Mouse (Mus musculus) ovary, postnatal 36 days (tissue): ENCODE data around the gene P2rx2.
A peak's percentile ranks its signal among the peaks of the same experiment; 100 is the strongest.

Source experiments
- DNase-seq: peaks from one replicate; pipeline ENCODE4 v3.0.0; 2022; ENCODE audit warnings: low spot score, mixed read lengths

The P2rx2 gene

GRCm38 (mm10) chr5:110342648-110343284 is at the start of gene P2rx2:
TSS of gene P2rx2 (minus strand) at chr5:110343212.
- peak; percentile 53 for DNase-seq

- DNase-seq = no peak
Measured at GRCm38 (mm10) chr5:110392727-110393126, 49.7 kb upstream of the P2rx2 start.

DNA sequence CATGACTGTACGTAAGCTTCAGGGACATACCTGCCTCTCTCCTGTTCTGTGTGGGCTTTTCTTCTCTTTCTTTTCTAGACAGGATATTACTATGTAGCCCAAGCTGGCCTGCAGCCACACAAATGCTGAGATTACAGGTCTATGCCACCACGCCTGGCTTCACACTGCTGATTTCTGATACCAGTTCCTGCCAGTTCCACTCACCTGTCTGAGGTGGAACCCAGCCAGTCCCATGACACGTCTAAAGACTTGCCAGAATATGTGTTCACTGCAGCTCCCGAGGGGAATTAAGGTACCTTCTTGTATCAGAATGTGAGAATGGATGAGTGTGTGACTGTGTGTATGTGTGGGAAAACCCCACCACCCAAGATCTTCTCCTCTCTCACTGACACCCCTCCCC is 47.6 kb upstream of the P2rx2 start:
- DNase-seq = no peak

- no peak for DNase-seq
Measured at GRCm38 (mm10) chr5:110387332-110387731, 44.3 kb upstream of the P2rx2 start.

- peak; percentile 83 for DNase-seq
Measured at GRCm38 (mm10) chr5:110386371-110387330, 43.6 kb upstream of the P2rx2 start.

GRCm38 (mm10) chr5:110385263-110385662 is 42.3 kb upstream of the P2rx2 start:
- DNase-seq = no peak

GRCm38 (mm10) chr5:110384491-110384890 is 41.5 kb upstream of the P2rx2 start:
- no peak for DNase-seq

DNA sequence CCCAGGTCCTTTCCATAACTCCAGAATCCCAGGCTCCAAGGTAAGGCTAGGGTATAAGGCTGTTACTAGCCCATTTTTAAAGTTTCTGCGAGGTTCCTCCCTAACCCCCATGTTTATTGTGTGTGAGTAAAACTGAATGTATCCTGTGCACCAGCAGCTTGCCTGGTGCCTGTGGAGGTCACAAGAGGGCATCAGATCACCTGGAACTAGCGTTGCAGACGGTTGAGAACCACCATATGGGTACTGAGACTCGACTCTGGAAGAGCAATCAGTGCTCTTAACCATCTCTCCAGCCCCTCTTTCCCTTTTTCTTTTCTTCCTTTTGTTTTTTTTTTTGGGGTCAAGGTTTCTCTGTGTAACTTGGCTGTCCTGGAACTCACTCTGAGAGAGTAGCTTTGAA is 36.8 kb upstream of the P2rx2 start:
- no peak for DNase-seq

DNA sequence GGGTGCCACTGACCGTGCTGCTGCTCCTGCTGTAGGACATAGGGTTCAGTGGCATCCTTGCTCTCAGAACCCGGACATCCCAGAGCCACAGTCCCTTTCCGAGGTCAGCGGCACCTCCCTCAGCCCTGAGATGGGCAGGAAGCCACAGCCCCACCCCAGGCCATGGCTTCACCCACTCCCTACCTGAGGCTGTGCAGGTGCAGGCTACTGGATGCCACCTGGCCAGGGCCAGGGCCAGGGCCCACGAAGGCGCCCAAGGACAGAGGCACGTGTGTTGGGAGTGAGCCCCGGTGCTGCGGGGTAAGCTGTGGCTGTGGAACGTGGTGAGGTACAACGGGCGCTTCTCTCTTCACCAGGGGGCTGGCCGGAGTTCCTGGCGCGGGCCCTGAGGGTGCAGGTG is 36.1 kb upstream of the P2rx2 start:
- DNase-seq = no peak

GRCm38 (mm10) chr5:110378181-110378583 is 35.2 kb upstream of the P2rx2 start:
- DNase-seq = no peak

DNA sequence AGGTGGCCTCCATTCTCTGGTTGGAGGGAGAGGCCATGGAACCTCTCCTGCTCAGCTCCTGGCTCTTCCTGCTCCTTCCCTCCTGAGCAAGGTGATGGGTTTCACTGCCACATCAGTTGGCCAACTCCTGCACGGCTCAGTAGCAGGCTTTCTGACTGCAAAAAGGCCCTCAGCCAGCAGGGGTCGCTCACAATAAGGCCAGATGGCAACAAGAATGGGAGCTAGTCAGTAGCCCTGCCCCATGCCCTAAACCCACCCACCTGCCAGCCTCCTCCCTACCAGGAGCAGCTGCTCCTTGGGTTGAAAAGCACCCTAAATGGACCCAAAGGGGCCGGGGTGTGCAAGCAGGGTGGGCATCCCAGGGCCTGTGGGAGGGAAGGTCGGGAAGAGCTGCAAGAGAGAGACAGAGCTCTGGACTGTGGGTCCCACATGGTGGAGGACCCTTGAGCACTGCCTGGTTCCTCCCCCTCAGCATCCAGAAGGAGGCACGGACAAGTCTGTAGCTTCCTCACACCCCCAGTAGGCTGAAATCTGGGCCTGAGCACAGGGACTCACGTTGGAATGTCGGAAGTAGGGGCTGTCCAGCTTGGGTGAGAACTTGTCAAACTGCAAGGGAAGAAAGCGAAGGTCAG is 33.9 kb upstream of the P2rx2 start:
- DNase-seq = peak; percentile 74

DNA sequence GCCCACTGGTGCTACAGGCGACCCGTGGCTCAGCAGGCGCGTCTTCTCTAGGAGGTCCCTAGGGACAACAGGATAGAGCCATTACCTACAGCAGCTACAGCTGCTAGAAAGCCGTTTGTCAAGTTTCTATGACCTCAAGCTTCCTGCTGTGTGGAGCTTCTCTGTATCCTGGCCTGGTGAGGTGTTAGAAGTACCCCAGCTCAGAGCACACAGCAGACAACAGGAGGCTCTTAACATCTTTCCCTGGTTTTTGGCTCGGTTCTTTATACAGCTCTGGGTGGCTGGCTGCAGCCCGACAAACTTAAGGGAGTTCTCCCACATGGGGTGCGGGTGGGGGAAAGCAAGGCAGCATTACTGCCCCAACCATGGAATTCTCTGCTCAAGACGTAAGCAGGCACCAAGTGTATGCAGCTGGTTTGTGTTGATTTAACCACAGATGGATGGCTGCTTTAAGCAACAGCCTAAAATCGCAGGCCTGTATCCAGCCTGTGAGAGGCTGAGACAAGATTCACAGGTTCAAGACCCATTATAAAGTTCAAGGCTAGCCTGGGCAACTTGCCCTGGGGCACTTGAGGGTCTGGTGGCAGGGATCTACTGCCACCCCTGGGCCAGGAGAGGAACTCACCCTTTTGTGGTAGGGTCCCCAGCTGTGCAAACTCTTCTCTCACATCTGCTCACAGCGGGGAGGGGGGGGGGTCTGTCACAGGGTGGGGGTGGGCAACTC is 21.0 kb upstream of the P2rx2 start:
- no peak for DNase-seq

DNA sequence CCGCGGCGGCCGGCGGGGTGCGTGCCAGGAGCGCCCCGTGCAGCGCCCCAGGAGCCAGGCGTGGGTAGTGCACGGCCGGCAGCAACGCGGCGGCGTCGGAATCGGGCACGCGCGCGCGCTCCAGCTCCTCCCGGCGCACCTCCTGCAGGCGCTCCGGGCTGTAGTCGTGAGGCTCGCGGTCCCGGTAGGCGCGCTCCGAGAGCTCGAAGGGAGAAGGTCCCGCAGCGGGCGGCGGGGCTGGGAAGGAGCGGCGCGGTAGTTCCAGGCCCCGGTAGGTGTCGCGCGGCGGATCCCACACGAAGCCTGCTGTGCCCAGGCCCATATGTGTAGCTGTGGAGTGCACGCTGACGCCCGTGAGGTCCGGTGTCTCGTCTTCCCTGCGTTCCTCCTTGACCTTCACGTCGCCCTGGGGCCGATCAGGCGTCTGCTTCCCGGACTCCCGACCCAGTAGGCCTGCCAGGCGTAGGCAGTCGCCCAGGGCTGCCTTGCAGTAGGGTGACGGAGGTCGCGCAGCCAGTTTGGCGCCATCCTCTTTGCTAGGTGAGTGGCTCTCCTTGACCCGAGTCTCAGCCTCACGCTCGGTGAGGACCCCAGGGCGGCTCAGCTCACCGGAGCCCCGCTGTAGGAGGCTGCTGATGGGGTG is 20.3 kb upstream of the P2rx2 start:
- DNase-seq = peak; percentile 77

DNA sequence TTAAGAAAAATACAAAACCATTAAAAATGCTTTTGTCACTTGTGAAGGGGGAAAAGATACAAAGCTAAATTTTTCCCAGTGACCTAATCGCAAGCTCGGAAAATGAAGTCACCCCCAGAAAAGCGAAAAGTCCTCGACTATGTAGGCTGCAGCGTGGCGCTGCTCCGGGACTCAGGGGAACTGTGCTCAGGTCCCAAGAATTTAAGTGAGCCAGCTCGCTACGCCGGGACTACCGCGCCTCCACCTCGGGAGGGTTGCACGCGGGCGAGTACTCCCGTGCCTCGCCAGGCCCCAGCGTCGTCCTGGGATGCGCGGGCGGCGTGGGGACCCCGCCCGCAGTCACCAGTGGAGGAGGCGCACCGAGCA is 19.8 kb upstream of the P2rx2 start:
- DNase-seq = no peak

DNA sequence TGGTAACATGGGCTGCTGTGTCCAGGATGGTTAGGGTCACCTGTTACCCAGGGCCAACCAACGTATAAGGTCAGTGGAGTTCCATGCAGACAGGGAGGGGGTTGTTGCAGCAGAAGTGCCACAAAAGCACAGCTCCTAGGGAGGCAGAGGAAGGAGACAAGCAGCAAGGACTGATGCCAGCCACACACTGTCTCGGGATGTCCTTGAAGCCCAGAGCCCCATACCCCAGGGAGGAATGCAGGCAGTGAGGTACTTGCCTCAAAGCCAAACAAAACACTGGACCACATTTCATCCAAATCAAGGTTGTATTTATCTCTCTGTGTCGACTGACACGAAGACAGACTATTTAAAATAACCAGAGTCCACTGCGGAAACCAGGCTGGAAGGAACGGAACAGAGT is 18.5 kb upstream of the P2rx2 start:
- DNase-seq = no peak

DNA sequence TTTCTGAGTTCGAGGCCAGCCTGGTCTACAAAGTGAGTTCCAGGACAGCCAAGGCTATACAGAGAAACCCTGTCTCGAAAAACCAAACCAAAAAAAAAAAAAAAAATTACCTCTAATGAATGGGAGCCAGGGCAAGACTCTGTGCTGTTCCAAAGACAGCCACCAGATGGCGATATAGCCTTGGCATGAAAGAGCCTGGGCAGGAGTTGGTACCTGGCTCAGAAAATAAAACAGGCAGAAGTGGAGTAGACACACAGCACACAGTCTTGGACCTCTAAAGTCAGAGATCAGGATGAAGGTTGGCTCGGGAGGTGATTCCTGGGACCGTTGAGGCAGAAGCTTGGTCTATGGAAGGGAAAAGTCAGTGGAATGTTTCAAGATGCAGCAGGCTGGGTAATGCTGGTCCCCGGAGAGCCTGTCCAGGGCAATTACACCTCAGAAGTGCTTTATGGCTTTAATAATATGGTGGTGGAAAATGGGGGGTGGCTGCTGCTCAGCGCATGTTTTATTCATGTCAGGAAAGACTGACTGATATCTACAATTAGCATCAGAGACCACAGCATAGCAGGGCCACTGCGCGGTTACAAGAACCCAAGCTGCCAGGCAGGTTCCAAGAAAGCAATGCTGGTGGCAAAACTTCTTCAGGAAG is 14.6 kb upstream of the P2rx2 start:
- DNase-seq = peak; percentile 73

DNA sequence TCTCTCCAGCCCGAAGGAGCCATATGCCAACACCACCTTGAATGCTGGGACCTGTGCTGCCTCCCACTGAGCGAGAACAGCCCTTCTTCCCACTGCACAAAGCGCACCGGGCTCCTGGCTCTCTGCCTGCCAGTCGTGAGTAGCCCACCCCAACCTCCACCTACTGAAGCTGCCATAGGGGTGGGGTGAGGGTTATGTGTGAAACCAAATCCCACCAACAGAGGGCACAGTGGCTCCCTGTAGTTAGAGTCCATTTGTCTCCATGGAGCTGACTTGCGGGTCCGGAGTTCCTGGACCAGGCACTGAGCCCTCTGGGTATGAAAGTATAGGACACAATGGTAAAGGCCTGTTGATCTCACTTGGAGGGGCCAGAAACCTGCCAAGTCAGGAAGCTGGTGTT is 11.7 kb upstream of the P2rx2 start:
- peak; percentile 30 for DNase-seq

DNA sequence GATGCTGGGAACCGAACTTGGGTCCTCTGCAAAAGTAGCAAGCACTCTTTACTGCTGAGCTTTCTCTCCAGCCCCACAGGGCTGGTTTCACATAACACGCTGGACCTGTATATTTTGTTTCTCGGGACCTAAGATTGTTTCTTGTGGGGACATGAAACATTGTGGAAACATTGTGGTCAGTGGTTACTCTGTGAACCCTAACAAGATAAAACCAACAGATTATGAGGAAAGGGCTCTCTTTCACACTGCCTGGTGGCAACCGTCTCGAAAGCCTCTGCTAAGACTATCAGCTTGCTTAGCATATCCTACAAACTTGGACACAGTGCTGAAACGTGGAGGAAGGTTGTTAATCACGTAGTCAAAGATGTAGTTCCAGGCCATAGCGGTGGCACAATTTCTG is 4.0 kb upstream of the P2rx2 start:
- no peak for DNase-seq

- no peak for DNase-seq
Measured at GRCm38 (mm10) chr5:110345553-110345952, 2.5 kb upstream of the P2rx2 start.

DNA sequence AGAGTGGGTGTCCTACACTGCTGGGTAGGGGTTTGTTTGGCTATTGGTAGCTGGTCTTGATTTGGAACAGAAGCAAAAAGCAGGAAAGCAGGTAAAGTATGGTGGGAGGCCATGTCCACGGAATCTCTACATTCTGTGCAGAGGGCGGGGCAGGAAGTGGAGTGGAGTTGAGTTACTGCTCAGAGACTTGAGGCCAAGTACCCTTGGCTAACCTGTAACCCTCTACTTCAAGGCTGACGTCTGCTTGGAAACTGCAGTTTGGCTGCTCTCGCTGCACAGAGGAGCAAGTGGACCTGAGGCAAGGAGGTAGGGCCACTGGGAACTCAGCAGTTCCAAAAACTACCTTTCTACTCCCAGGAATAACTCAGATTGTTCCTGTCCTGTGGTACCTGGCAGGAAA is 1.5 kb upstream of the P2rx2 start, which contains the start of gene Lrcol1:
Gene Lrcol1, plus strand, starts transcription at position 207 of the 400 bp plus-strand sequence.
- no peak for DNase-seq

DNA sequence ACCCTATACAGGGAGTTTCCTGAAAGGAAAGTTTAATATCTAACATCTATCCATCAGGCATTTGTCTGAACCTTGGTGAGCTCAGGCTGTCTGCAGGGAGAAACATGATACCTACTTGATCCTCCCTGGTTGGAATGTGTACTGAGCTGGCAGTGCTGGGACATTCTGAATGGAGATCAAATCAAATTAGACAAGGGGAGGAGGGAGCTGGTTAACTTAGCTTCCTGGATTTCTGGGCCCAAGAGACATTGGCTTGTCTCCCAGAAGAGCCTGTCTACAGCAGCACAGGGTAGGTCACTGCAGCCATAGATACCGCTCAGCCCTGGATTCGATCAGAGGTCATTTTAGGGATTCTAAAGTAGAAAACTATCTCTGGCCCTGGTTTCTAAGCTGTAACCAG is 4.2 kb downstream of the P2rx2 start:
- no peak for DNase-seq
